Mouse (Mus musculus) MEL (cell line): ENCODE measurements at regions not wholly inside any gene's neighbourhood (a gene's known extent, or its start where the extent isn't known, plus 50 kb on each side); places are given as distances from the start of the nearest gene placed in this dataset.

Experiments
- DNase-seq: peaks from one replicate; pipeline ENCODE4 v3.0.0; 2011; ENCODE audit warnings: low read depth, low spot score
- H3K27ac ChIP-seq: 2 replicates; pipeline ENCODE4 v1.5.1; 2012; ENCODE audit warnings: low read depth, mild to moderate bottlenecking, control low read depth, low read length, moderate library complexity; ENCODE audit not compliant: control insufficient read depth
- H3K27me3 ChIP-seq, 2 experiments: fragments of 150-350 bp in 1 of 2; sonication (generic) in 1 of 2; 2 replicates each; pipeline ENCODE4 v1.6.1; 2012; ENCODE audit warnings: low read length in 2 of 2, mild to moderate bottlenecking in 2 of 2, improper control_type of control experiment in 1 of 2, moderate library complexity in 1 of 2; ENCODE audit not compliant: insufficient read depth in 2 of 2, control insufficient read depth in 1 of 2
- H3K36me3 ChIP-seq, 2 experiments: 2 replicates each; pipeline ENCODE4 v1.6.1; 2012 to 2014; ENCODE audit warnings: low read length in 2 of 2, improper control_type of control experiment in 1 of 2, inconsistent platforms in 1 of 2, mild to moderate bottlenecking in 1 of 2; ENCODE audit not compliant: insufficient read depth in 2 of 2, control insufficient read depth in 1 of 2
- H3K4me1 ChIP-seq, 2 experiments: fragments of 150-350 bp in 1 of 2; sonication (generic) in 1 of 2; 2 replicates each; pipeline ENCODE4 v1.6.1; 2012; ENCODE audit warnings: low read length in 2 of 2, improper control_type of control experiment in 1 of 2, mild to moderate bottlenecking in 1 of 2; ENCODE audit not compliant: insufficient read depth in 2 of 2, control insufficient read depth in 1 of 2
- H3K4me3 ChIP-seq, 2 experiments: fragments of 150-350 bp in 1 of 2; sonication (generic) in 1 of 2; 2 replicates each; pipeline ENCODE4 v1.5.1; 2012; ENCODE audit warnings: low read depth in 2 of 2, low read length in 2 of 2, mild to moderate bottlenecking in 2 of 2, moderate library complexity in 2 of 2, control low read depth in 1 of 2, improper control_type of control experiment in 1 of 2; ENCODE audit not compliant: control insufficient read depth in 1 of 2, insufficient read depth in 1 of 2
- H3K79me2 ChIP-seq: 2 replicates; pipeline ENCODE4 v1.6.1; 2012; ENCODE audit warnings: mild to moderate bottlenecking, low read length, moderate library complexity; ENCODE audit not compliant: control insufficient read depth, poor library complexity, insufficient read depth
- H3K9ac ChIP-seq: 2 replicates; pipeline ENCODE4 v1.6.1; 2012; ENCODE audit warnings: low read depth, mild to moderate bottlenecking, control low read depth, low read length, moderate library complexity; ENCODE audit not compliant: control insufficient read depth, poor library complexity, severe bottlenecking
- H3K9me3 ChIP-seq: fragments of 150-350 bp; sonication (generic); replicated peaks from 2 replicates; pipeline ENCODE4 v1.6.1; 2012; ENCODE audit warnings: mild to moderate bottlenecking, low read length, improper control_type of control experiment, moderate library complexity; ENCODE audit not compliant: insufficient read depth
- CTCF ChIP-seq, 3 experiments: IDR thresholded peaks in 2 of 3; conservative IDR thresholded peaks in 1 of 3; 2 replicates each; pipeline ENCODE4 v1.5.1; 2011 to 2012; ENCODE audit warnings: low read length in 3 of 3, low read depth in 2 of 3, mild to moderate bottlenecking in 2 of 3, improper control_type of control experiment in 1 of 3, inconsistent platforms in 1 of 3, mixed read lengths in 1 of 3, moderate library complexity in 1 of 3; ENCODE audit not compliant: control insufficient read depth in 1 of 3, insufficient read depth in 1 of 3, poor library complexity in 1 of 3, severe bottlenecking in 1 of 3
- EP300 ChIP-seq, 2 experiments: IDR thresholded peaks; 2 replicates each; pipeline ENCODE4 v1.6.1; 2011; ENCODE audit warnings: improper control_type of control experiment in 2 of 2, low read length in 2 of 2, low read depth in 1 of 2, mild to moderate bottlenecking in 1 of 2
- GATA1 ChIP-seq: IDR thresholded peaks from 2 replicates; pipeline ENCODE4 v1.6.1; 2011; ENCODE audit warnings: low read depth, low read length, improper control_type of control experiment
- HCFC1 ChIP-seq: IDR thresholded peaks from 2 replicates; pipeline ENCODE4 v1.6.1; 2012; ENCODE audit warnings: low read depth, mild to moderate bottlenecking, inconsistent platforms, low read length, improper control_type of control experiment, moderate library complexity
- KAT2A ChIP-seq: conservative IDR thresholded peaks from 2 replicates; pipeline ENCODE4 v1.6.1; 2012; ENCODE audit warnings: low read depth, low read length, improper control_type of control experiment, inconsistent platforms
- MEF2A ChIP-seq: IDR thresholded peaks from 2 replicates; pipeline ENCODE4 v1.6.1; 2014; ENCODE audit warnings: low read depth, mild to moderate bottlenecking, inconsistent platforms, low read length, improper control_type of control experiment; ENCODE audit not compliant: poor library complexity, insufficient replicate concordance, severe bottlenecking; ENCODE audit errors: extremely low read depth
- MYC ChIP-seq: IDR thresholded peaks from 2 replicates; pipeline ENCODE4 v1.6.1; 2011; ENCODE audit warnings: low read depth, mild to moderate bottlenecking, low read length, improper control_type of control experiment, moderate library complexity
- POLR2A ChIP-seq, 2 experiments: IDR thresholded peaks; 2 replicates each; pipeline ENCODE4 v1.6.1; 2011 to 2012; ENCODE audit warnings: low read length in 2 of 2, mild to moderate bottlenecking in 2 of 2, control low read depth in 1 of 2, improper control_type of control experiment in 1 of 2, low read depth in 1 of 2, moderate library complexity in 1 of 2; ENCODE audit not compliant: control insufficient read depth in 1 of 2, insufficient read depth in 1 of 2, poor library complexity in 1 of 2
- POLR2AphosphoS2 ChIP-seq: IDR thresholded peaks from 2 replicates; pipeline ENCODE4 v1.6.1; 2011; ENCODE audit warnings: low read length, improper control_type of control experiment
- POLR2AphosphoS5 ChIP-seq: IDR thresholded peaks from 2 replicates; pipeline ENCODE4 v1.6.1; 2012; ENCODE audit warnings: low read depth, borderline replicate concordance, mild to moderate bottlenecking, inconsistent platforms, low read length, moderate library complexity, mixed read lengths
- RAD21 ChIP-seq: IDR thresholded peaks from 2 replicates; pipeline ENCODE4 v1.6.1; 2011; ENCODE audit warnings: mild to moderate bottlenecking, low read depth, low read length, improper control_type of control experiment
- RCOR1 ChIP-seq: IDR thresholded peaks from 2 replicates; pipeline ENCODE4 v1.6.1; 2012; ENCODE audit warnings: low read depth, mild to moderate bottlenecking, inconsistent platforms, low read length, improper control_type of control experiment
- SIN3A ChIP-seq: IDR thresholded peaks from 2 replicates; pipeline ENCODE4 v1.6.1; 2012; ENCODE audit warnings: low read length, improper control_type of control experiment, inconsistent platforms
- SMC3 ChIP-seq: IDR thresholded peaks from 2 replicates; pipeline ENCODE4 v1.6.1; 2011; ENCODE audit warnings: low read depth, low read length, improper control_type of control experiment
- TAL1 ChIP-seq: IDR thresholded peaks from 2 replicates; pipeline ENCODE4 v1.6.1; 2012; ENCODE audit warnings: mild to moderate bottlenecking, inconsistent platforms, low read length, moderate library complexity, mixed read lengths
- UBTF ChIP-seq: IDR thresholded peaks from 2 replicates; pipeline ENCODE4 v1.6.1; 2012; ENCODE audit warnings: low read depth, mild to moderate bottlenecking, inconsistent platforms, low read length, improper control_type of control experiment, moderate library complexity, borderline replicate concordance; ENCODE audit not compliant: insufficient read depth
- ZC3H11A ChIP-seq: IDR thresholded peaks from 2 replicates; pipeline ENCODE4 v1.6.1; 2012; ENCODE audit warnings: low read depth, mild to moderate bottlenecking, inconsistent platforms, low read length, improper control_type of control experiment
- ZKSCAN1 ChIP-seq: IDR thresholded peaks from 2 replicates; pipeline ENCODE4 v1.6.1; 2012; ENCODE audit warnings: low read depth, mild to moderate bottlenecking, inconsistent platforms, low read length, improper control_type of control experiment, moderate library complexity
- ZMIZ1 ChIP-seq: IDR thresholded peaks from 2 replicates; pipeline ENCODE4 v1.6.1; 2012; ENCODE audit warnings: low read depth, mild to moderate bottlenecking, inconsistent platforms, low read length, improper control_type of control experiment, moderate library complexity

DNA sequence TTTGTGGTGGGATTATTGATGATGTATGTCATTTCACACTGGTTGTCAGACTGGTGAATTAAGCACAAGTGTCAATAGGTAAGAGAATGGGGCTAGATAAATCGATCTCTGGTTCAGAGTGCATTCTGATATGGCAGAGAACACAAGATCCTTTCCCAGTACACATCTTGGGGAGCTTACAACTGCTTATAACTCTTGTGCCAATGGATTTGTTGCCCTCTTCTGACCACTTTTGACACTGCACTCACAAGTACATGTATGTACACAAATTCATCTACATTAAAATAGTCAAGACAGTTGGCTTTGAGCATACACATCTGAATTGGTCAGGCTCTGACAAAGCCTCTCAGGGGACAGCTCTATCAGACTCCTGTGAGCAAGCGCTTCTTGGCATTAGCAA, 738.1 kb downstream of the Trib2 start:
- Histone ChIP-seq H3K4me3 (no peak overlapping the region), H3K4me1 (no peaks in the 10 kb centered on the region), H3K36me3 (no peaks in the 10 kb centered on the region), H3K79me2 (no peaks in the 10 kb centered on the region), H3K27me3 (no peaks in the 10 kb centered on the region), H3K27ac (no peak overlapping the region), H3K9me3 (no peaks in the 10 kb centered on the region), H3K9ac (no peak overlapping the region)
- TF ChIP-seq SMC3 (0 out of 2 replicates have a peak, but pooled peaks have one; percentile 20), RAD21 (peak; percentile 22), POLR2A (IDR thresholded peaks at IDR 0.05; ENCODE audit: control insufficient read depth in 1 of 2, insufficient read depth in 1 of 2, low read depth in 1 of 2, low read length in 2 of 2, poor library complexity in 1 of 2) (no peak), CTCF (IDR thresholded peaks at IDR 0.05 in 2 of 3, conservative IDR thresholded peaks at IDR 0.05 in 1 of 3; ENCODE audit: control insufficient read depth in 1 of 3, insufficient read depth in 1 of 3, low read depth in 2 of 3, low read length in 3 of 3, poor library complexity in 1 of 3, severe bottlenecking in 1 of 3) (peak in 2 of 3 experiments; percentile 9 to 21; a peak in 1 of 6 replicates), EP300 (IDR thresholded peaks at IDR 0.05; ENCODE audit: low read depth in 1 of 2, low read length in 2 of 2) (no peak)
- peak; percentile 29 for DNase-seq

DNA sequence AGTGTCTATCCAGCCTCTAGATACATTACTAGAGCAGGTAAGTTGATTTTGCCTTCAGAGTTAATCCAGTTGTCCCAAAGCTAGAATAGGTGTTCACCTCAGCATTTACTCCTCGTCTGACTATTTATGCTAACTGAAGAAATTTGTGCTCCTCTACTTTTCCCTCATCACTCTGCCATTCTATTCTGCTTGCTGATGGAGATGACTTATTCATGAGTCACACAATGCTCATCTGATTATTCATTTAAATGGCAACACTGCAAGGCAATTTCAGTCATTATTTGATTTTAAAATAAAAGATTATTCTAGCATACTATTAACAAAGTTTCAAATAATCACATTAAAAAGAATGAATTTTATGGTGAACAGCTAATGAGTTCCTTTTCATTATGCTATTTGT, 752.4 kb downstream of the Trib2 start:
- H3K79me2 ChIP-seq, result no peaks in the 10 kb centered on the region
- no peak overlapping the region for H3K9ac ChIP-seq
- H3K4me1 ChIP-seq, result no peaks in the 10 kb centered on the region
- H3K9me3 ChIP-seq, result no peaks in the 10 kb centered on the region
- H3K4me3 ChIP-seq, result no peak overlapping the region
- H3K36me3 ChIP-seq, result no peaks in the 10 kb centered on the region
- H3K27me3 ChIP-seq, result no peaks in the 10 kb centered on the region
- no peak for DNase-seq
- H3K27ac ChIP-seq, result no peak overlapping the region
- TF ChIP-seq CTCF (IDR thresholded peaks at IDR 0.05 in 2 of 3, conservative IDR thresholded peaks at IDR 0.05 in 1 of 3; ENCODE audit: control insufficient read depth in 1 of 3, insufficient read depth in 1 of 3, low read depth in 2 of 3, low read length in 3 of 3, poor library complexity in 1 of 3, severe bottlenecking in 1 of 3) (no peak), SMC3 (no peak), ZMIZ1 (no peak), HCFC1 (no peak), GATA1 (no peak), UBTF (no peak), ZC3H11A (no peak), POLR2AphosphoS2 (no peak), RCOR1 (no peak), KAT2A (no peak), MEF2A (no peak), ZKSCAN1 (no peak), SIN3A (no peak), EP300 (IDR thresholded peaks at IDR 0.05; ENCODE audit: low read depth in 1 of 2, low read length in 2 of 2) (no peak), TAL1 (no peak), POLR2AphosphoS5 (no peak), MYC (no peak), RAD21 (no peak)
